Mouse (Mus musculus) liver, embryonic 14.5 days (tissue): ENCODE measurements around the gene Lrrc29. TPM values are rescaled to one million over a fixed set of nuclear protein-coding genes. Genes with fewer than 3 reads are reported as not detected.

ENCODE experiments used
- ATAC-seq: fragments of 200-750 bp; cut with Nextera tagmentation; 2 replicates; pipeline ENCODE4 v1.8.0; 2017; ENCODE audit warnings: moderate number of reproducible peaks, mild to moderate bottlenecking, moderate library complexity; ENCODE audit not compliant: insufficient read depth
- DNase-seq, 3 experiments: peaks; one replicate each; pipeline ENCODE4 v3.0.0-alpha.2; 2012 to 2013; ENCODE audit warnings: low read depth in 3 of 3, low spot score in 3 of 3
- H3K27ac ChIP-seq: fragments of 300-500 bp; sonication (generic); 2 replicates; pipeline ENCODE4 v1.5.1; 2014; ENCODE audit warnings: moderate library complexity, mild to moderate bottlenecking, control low read depth, inconsistent platforms
- H3K27me3 ChIP-seq: fragments of 300-500 bp; sonication (generic); 2 replicates; pipeline ENCODE4 v1.6.1; 2014; ENCODE audit warnings: mild to moderate bottlenecking, low read length, moderate library complexity; ENCODE audit not compliant: control insufficient read depth, insufficient read depth
- H3K36me3 ChIP-seq: fragments of 300-500 bp; sonication (generic); replicated peaks from 2 replicates; pipeline ENCODE4 v1.6.1; 2014; ENCODE audit warnings: low read depth; ENCODE audit not compliant: control insufficient read depth, insufficient read depth
- H3K4me1 ChIP-seq, 2 experiments: fragments of 200-500 bp in 1 of 2; fragments of 300-500 bp in 1 of 2; sonication (generic) in 1 of 2; replicated peaks; 2 replicates each; pipeline ENCODE4 v1.6.1; 2012 to 2014; ENCODE audit warnings: antibody characterized with exemption in 1 of 2, inconsistent platforms in 1 of 2, low read length in 1 of 2; ENCODE audit not compliant: control insufficient read depth in 2 of 2, insufficient read depth in 2 of 2
- H3K4me2 ChIP-seq: fragments of 300-500 bp; sonication (generic); 2 replicates; pipeline ENCODE4 v1.6.1; 2014; ENCODE audit warnings: low read depth, mild to moderate bottlenecking, control low read depth, moderate library complexity
- H3K4me3 ChIP-seq, 2 experiments: fragments of 200-500 bp in 1 of 2; fragments of 300-500 bp in 1 of 2; sonication (generic) in 1 of 2; 2 replicates each; pipeline ENCODE4 v1.5.1; 2012 to 2014; ENCODE audit warnings: low read depth in 2 of 2, low read length in 2 of 2, mild to moderate bottlenecking in 2 of 2, control low read depth in 1 of 2, inconsistent platforms in 1 of 2, moderate library complexity in 1 of 2; ENCODE audit not compliant: insufficient read depth in 1 of 2
- H3K9ac ChIP-seq: fragments of 300-500 bp; sonication (generic); replicated peaks from 2 replicates; pipeline ENCODE4 v1.6.1; 2014; ENCODE audit warnings: mild to moderate bottlenecking, control low read depth, moderate library complexity
- H3K9me3 ChIP-seq: fragments of 300-500 bp; sonication (generic); 2 replicates; pipeline ENCODE4 v1.6.1; 2016; ENCODE audit warnings: low read length, mixed read lengths; ENCODE audit not compliant: control insufficient read depth
- CTCF ChIP-seq: IDR thresholded peaks from 2 replicates; pipeline ENCODE4 v1.5.1; 2016; ENCODE audit warnings: antibody characterized with exemption, low read depth, control low read depth
- EP300 ChIP-seq: IDR thresholded peaks from 2 replicates; pipeline ENCODE4 v1.6.1; 2016; ENCODE audit warnings: antibody characterized with exemption, low read depth
- WGBS: fragments of 180-500 bp; shearing (Covaris S2); extraction: QIAGEN DNeasy Blood & Tissue Kit; methylation state at CpG from one replicate; pipeline ENCODE4 v1.1.7; 2014; ENCODE audit not compliant: insufficient replicate concordance; 5-methylcytosine and 5-hydroxymethylcytosine counted together
- polyA plus RNA-seq, 2 experiments: library from polyadenylated mRNA; depleted of rRNA in 1 of 2; stranded (reverse) in 1 of 2; unstranded in 1 of 2; fragments of >200 nt; fragmentation: Nextera tagmentation in 1 of 2; extraction: Ambion mirVana in 1 of 2; gene quantifications; 2 replicates each; pipeline versions ENCODE4 v1.2.1 to v1.2.3; 2012 to 2014

The Lrrc29 gene
- polyA plus RNA-seq, 2 experiments, result 9.1 to 10.4 TPM

- TF ChIP-seq EP300, result no peak
- TF ChIP-seq CTCF, result no peak
- Histone ChIP-seq H3K4me2 (peak overlapping the region; percentile 28; the same call in 1 of the 2 replicates), H3K36me3 (no peaks in the 10 kb centered on the region), H3K4me1 (peaks cover 9 to 15% of the 10 kb centered on the region in 2 experiments), H3K4me3 (no peak overlapping the region), H3K27ac (no peak overlapping the region), H3K9me3 (no peaks in the 10 kb centered on the region), H3K27me3 (peaks cover 39% of the 10 kb centered on the region), H3K9ac (no peak overlapping the region)
- 26% methylated on average over 7 of the region's 7 CpGs for WGBS
- ATAC-seq, result no peak
- DNase-seq, result no peak
Measured at GRCm38 (mm10) chr8:105345061-105345975, 19.2 kb upstream of the Lrrc29 start.

- Histone ChIP-seq H3K4me1 (peaks cover 16 to 26% of the 10 kb centered on the region in 2 experiments), H3K4me3 (no peak overlapping the region), H3K27me3 (peaks cover 26% of the 10 kb centered on the region), H3K36me3 (no peaks in the 10 kb centered on the region), H3K9ac (no peak overlapping the region), H3K9me3 (no peaks in the 10 kb centered on the region), H3K27ac (no peak overlapping the region), H3K4me2 (no peak overlapping the region)
- ATAC-seq, result no peak
- 53% methylated on average over 8 of the region's 8 CpGs for WGBS
- no peak for TF ChIP-seq EP300
- no peak for TF ChIP-seq CTCF
- no peak for DNase-seq
Measured at GRCm38 (mm10) chr8:105343791-105344574, 17.9 kb upstream of the Lrrc29 start.

- Histone ChIP-seq H3K27me3 (peaks cover 16% of the 10 kb centered on the region), H3K4me1 (peaks cover 10 to 22% of the 10 kb centered on the region in 2 experiments), H3K27ac (no peak overlapping the region), H3K36me3 (no peaks in the 10 kb centered on the region), H3K4me2 (no peak overlapping the region), H3K9me3 (no peaks in the 10 kb centered on the region), H3K9ac (no peak overlapping the region), H3K4me3 (no peak overlapping the region)
- ATAC-seq, result no peak
- WGBS, result 37% methylated on average over 4 of the region's 4 CpGs
- TF ChIP-seq CTCF, result no peak
- TF ChIP-seq EP300, result no peak
- no peak for DNase-seq
Measured at GRCm38 (mm10) chr8:105342768-105343167, 16.7 kb upstream of the Lrrc29 start.

- Histone ChIP-seq H3K9ac (no peak overlapping the region), H3K4me2 (no peak overlapping the region), H3K9me3 (no peaks in the 10 kb centered on the region), H3K27me3 (peaks cover 4% of the 10 kb centered on the region), H3K27ac (no peak overlapping the region), H3K4me1 (peaks cover 7 to 22% of the 10 kb centered on the region in 2 experiments), H3K36me3 (no peaks in the 10 kb centered on the region), H3K4me3 (no peak overlapping the region)
- ATAC-seq (no peak), DNase-seq (no peak)
- TF ChIP-seq CTCF, result no peak
- TF ChIP-seq EP300, result no peak
- WGBS, result 64% methylated on average over 8 of the region's 8 CpGs
Measured at GRCm38 (mm10) chr8:105341399-105341798, 15.3 kb upstream of the Lrrc29 start.
